Comparison of ENCODE assay signal across 8 mouse cellular contexts in genomic region chr1:91523759-91524158, GRCm38 (mm10). TPM values are rescaled to one million over a fixed set of nuclear protein-coding genes. Genes with fewer than 3 reads are reported as not detected.
DNase-seq lines count a peak whose midpoint lies in the region; ATAC-seq and TF ChIP-seq lines count a peak whose summit lies in the region.

No protein-coding gene starts in this region.

- no peak overlapping the region for H3K4me3 ChIP-seq in cortical plate, adult 2 months (ENCODE audit: insufficient read depth, low read length)
- H3K4me3 ChIP-seq in kidney, embryonic 15.5 days (replicated peaks) = no peak overlapping the region
- no peak overlapping the region for H3K4me3 ChIP-seq in liver, adult 2 months (ENCODE audit: insufficient read depth, low read depth, low read length)
- no peak overlapping the region for H3K4me3 ChIP-seq in thymus, adult 2 months (ENCODE audit: control insufficient read depth, insufficient read depth, low read length)

- no peaks in the 10 kb centered on the region for H3K9me3 ChIP-seq in kidney, embryonic 15.5 days (replicated peaks)

- no peak for TF ChIP-seq POLR2A in cortical plate, adult 2 months (IDR thresholded peaks at IDR 0.05; ENCODE audit: extremely low read depth, insufficient read depth, low read length)
- no peak for TF ChIP-seq POLR2A in liver, adult 2 months (IDR thresholded peaks at IDR 0.05; ENCODE audit: extremely low read depth, insufficient read depth, low read length)
- no peak for TF ChIP-seq POLR2A in thymus, adult 2 months (IDR thresholded peaks at IDR 0.05; ENCODE audit: control insufficient read depth, extremely low read depth, insufficient read depth, low read length, poor library complexity)

- peak; percentile 94 for TF ChIP-seq CTCF in cortical plate, adult 2 months (IDR thresholded peaks at IDR 0.05; ENCODE audit: extremely low read depth, insufficient read depth, low read length)
- TF ChIP-seq CTCF in liver, adult 2 months (IDR thresholded peaks at IDR 0.05; ENCODE audit: low read depth, low read length) = peak; percentile 97
- TF ChIP-seq CTCF in thymus, adult 2 months (IDR thresholded peaks at IDR 0.05; ENCODE audit: borderline replicate concordance, control insufficient read depth, extremely low read depth, insufficient read depth, low read length, poor library complexity) = peak; percentile 85; the same call in 1 of the 2 replicates

- no peak overlapping the region for H3K4me2 ChIP-seq in kidney, embryonic 15.5 days

- DNase-seq in CD4-positive helper T cell, adult 2 months (ENCODE audit: low read depth, low spot score) = peak; percentile 59
- DNase-seq in T-cell, adult 2 months (ENCODE audit: low spot score) = peak; percentile 49
- DNase-seq in heart, adult 8-10 months (ENCODE audit: low spot score) = peak; percentile 63
- DNase-seq in liver, adult 2 months (ENCODE audit: extremely low read depth, low read depth, low spot score) = peak; percentile 24
- peak; percentile 58 for DNase-seq in thymus, adult 2 months

- H3K27ac ChIP-seq in cortical plate, adult 2 months (ENCODE audit: insufficient read depth, low read length) = no peak overlapping the region
- H3K27ac ChIP-seq in kidney, embryonic 15.5 days = no peak overlapping the region
- no peak overlapping the region for H3K27ac ChIP-seq in liver, adult 2 months (replicated peaks; ENCODE audit: insufficient read depth, low read depth, low read length)
- no peak overlapping the region for H3K27ac ChIP-seq in thymus, adult 2 months (ENCODE audit: control insufficient read depth, insufficient read depth, low read length)

- 14% methylated on average over 10 of the region's 10 CpGs for WGBS in kidney, embryonic 15.5 days
- 27% methylated on average over 10 of the region's 10 CpGs for WGBS in liver, adult 2 months
- 35% methylated on average over 10 of the region's 10 CpGs for WGBS in thymus, adult 2 months

- 0 out of 2 replicates have a peak, but pooled peaks have one; percentile 56 for ATAC-seq in kidney, embryonic 15.5 days (replicated peaks; ENCODE audit: low FRiP score)
- peak; percentile 72; the same call in 1 of the 2 replicates for ATAC-seq in monocyte, adult 5-6 weeks (replicated peaks; ENCODE audit: insufficient number of reproducible peaks, low FRiP score, low TSS enrichment, poor library complexity, severe bottlenecking)

- peaks cover 71% of the 10 kb centered on the region for H3K36me3 ChIP-seq in kidney, embryonic 15.5 days
- H3K36me3 ChIP-seq in liver, adult 2 months (ENCODE audit: control insufficient read depth, insufficient read depth, low read length) = peaks cover 2% of the 10 kb centered on the region; the same call in 1 of the 2 replicates
- peaks cover 4% of the 10 kb centered on the region; the same call in 1 of the 2 replicates for H3K36me3 ChIP-seq in thymus, adult 2 months (ENCODE audit: control insufficient read depth, insufficient read depth, low read length)

- no peak overlapping the region for H3K9ac ChIP-seq in kidney, embryonic 15.5 days
- no peak overlapping the region for H3K9ac ChIP-seq in liver, adult 2 months (ENCODE audit: low read depth, low read length)

- no peaks in the 10 kb centered on the region for H3K79me2 ChIP-seq in liver, adult 2 months (ENCODE audit: control insufficient read depth, insufficient read depth, low read length)

- H3K4me1 ChIP-seq in cortical plate, adult 2 months (ENCODE audit: control insufficient read depth, insufficient read depth, low read length) = no peaks in the 10 kb centered on the region
- H3K4me1 ChIP-seq in kidney, embryonic 15.5 days = no peaks in the 10 kb centered on the region
- no peaks in the 10 kb centered on the region for H3K4me1 ChIP-seq in liver, adult 2 months (ENCODE audit: control insufficient read depth, insufficient read depth, low read length)
- H3K4me1 ChIP-seq in thymus, adult 2 months (replicated peaks; ENCODE audit: control insufficient read depth, insufficient read depth, low read length) = no peaks in the 10 kb centered on the region

- H3K27me3 ChIP-seq in kidney, embryonic 15.5 days = no peaks in the 10 kb centered on the region
- no peaks in the 10 kb centered on the region for H3K27me3 ChIP-seq in liver, adult 2 months (ENCODE audit: control insufficient read depth, insufficient read depth, low read length)
- no peaks in the 10 kb centered on the region for H3K27me3 ChIP-seq in thymus, adult 2 months (ENCODE audit: control insufficient read depth, insufficient read depth, low read length)

RNA-seq across cellular contexts. Expression of gene Asb1, which starts 16.6 kb away (rescaled TPM):
- 20.7 and 22.2 TPM in 2 replicates for polyA plus RNA-seq in cortical plate, adult 2 months (2012; rRNA removed)
- 10 to 100 TPM; 17.3 to 27.2 (median 20.5) TPM for total RNA-seq in heart, adult 8-10 months (2022)
- polyA plus RNA-seq in kidney, embryonic 15.5 days (2015; fragmentation: Nextera tagmentation; extraction: Ambion mirVana) = 5.2 and 5.4 TPM in 2 replicates
- total RNA-seq in liver, adult 2 months (2014; rRNA removed) = 3.5 and 4.4 TPM in 2 replicates
- polyA plus RNA-seq in liver, adult 2 months (2012; rRNA removed) = 3.5 and 4.6 TPM in 2 replicates
- 13.9 to 28.9 TPM (median 15.4 TPM) in 3 replicates for total RNA-seq in monocyte, adult 5-6 weeks (2017)
- polyA plus RNA-seq in thymus, adult 2 months (2012; rRNA removed) = 8.7 and 10.4 TPM in 2 replicates

RNA-seq across cellular contexts. Expression of gene Traf3ip1, which starts 29.3 kb away (rescaled TPM):
- polyA plus RNA-seq in cortical plate, adult 2 months (2012; rRNA removed) = 18.2 and 20.0 TPM in 2 replicates
- 1 to 10 TPM; 4.2 to 5.4 (median 4.9) TPM for total RNA-seq in heart, adult 8-10 months (2022)
- 10.1 and 11.8 TPM in 2 replicates for polyA plus RNA-seq in kidney, embryonic 15.5 days (2015; fragmentation: Nextera tagmentation; extraction: Ambion mirVana)
- 3.2 and 3.6 TPM in 2 replicates for total RNA-seq in liver, adult 2 months (2014; rRNA removed)
- 3.4 and 3.8 TPM in 2 replicates for polyA plus RNA-seq in liver, adult 2 months (2012; rRNA removed)
- total RNA-seq in monocyte, adult 5-6 weeks (2017) = 4.4 to 6.2 TPM (median 5.6 TPM) in 3 replicates
- 7.1 and 7.7 TPM in 2 replicates for polyA plus RNA-seq in thymus, adult 2 months (2012; rRNA removed)
